Mouse (Mus musculus) heart, adult 18-20 months (tissue): Measurements from ENCODE around the gene Fgfr2. TPM values are rescaled to one million over a fixed set of nuclear protein-coding genes. Genes with fewer than 3 reads are reported as not detected.

ENCODE experiments used
- DNase-seq, 2 experiments: peaks; one replicate each; pipeline ENCODE4 v3.0.0; 2021 to 2022; ENCODE audit warnings: mixed read lengths in 1 of 2
- total RNA-seq, 2 experiments: library from RNA; stranded (reverse); gene quantifications; 2 replicates each; pipeline ENCODE4 v1.2.3; 2021

Fgfr2 gene
- total RNA-seq, 2 experiments from 2014 or later = 1.3 to 2.6 TPM

DNA sequence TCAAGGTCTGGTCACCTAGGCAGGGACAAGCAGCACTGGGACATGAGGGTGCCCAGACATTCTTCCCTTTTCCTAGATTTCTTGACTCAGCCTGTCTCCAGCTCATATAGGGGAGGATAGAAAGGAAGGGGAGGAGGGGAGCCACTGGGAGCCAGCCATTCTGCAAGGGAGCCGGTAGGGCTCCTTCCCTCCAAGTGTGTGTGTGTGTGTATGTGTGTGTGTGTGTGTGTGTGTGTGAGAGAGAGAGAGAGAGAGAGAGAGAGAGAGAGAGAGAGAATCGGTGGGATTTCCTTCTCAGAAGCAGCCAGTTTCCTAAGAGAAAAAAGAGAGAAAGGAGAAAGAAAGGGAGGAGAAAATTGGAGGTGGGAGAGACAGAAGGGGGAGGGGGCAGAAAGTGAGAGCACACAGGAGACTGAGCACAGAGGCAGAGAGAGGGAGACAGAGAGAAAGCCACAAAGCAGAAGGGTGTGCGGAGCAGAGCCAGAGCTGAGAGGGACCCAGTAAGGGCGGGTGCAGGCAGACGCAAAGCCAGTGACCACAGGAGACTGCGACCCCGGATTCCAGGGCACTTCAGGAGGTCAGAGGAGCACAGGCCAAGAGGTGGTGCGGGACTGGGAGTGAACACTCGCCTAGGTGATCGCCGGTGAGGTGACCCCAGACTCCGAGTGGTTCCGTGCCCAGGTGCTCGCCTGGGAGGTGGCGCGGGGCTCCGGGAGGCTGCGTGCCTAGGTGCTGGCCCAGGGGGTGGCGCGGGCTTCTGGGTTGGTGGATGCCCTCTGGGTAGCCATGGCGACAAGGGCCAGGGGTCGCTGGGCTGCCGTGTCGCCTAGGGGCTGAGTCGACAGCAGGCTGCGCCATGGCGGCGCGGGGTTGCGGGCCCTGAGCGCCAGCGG, 1156.9 kb downstream of the Fgfr2 start, which contains the start of gene Gpr26:
Gene Gpr26 (plus strand): TSS at position 438 of the 893 bp plus-strand sequence.
- DNase-seq = no peak

DNA sequence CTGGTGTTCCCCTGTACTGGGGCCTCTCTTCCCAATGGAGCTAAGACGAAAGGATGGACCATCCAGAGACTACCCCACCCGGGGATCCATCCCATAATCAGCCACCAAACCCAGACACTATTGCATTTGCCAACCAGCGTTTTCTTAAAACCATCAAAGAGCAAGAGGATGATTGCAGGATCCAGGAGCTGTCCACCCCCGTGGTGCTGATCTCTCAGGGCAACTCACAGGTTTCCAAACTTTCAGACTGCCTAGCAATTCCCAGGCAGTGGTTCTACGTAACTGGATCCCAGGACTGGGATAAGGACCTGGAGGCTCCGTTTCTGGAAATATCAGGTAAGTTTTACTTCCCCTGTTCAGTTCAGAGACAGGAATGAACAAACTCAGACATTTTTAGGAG, 1162.6 kb downstream of the Fgfr2 start:
- peak in 1 of 2 experiments; percentile 55 for DNase-seq

DNA sequence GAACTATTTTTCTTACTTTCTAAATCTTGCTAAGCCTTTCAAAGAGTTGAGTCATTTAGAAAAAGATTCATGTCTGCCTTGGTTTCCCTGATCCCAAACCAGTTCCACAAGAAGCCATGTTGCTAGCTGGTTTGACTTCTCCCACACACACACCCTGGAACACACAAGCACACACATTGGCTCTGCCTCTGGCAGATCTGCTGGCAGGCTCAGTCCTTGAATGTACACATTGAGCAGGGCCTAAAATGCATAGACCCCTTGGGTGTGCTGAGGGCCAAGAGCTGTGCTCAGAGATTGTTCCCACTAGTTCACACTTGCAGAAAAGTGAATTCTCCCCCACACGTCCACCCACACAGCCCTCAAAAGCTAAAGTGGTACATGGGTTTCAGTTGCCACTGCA, 1164.4 kb downstream of the Fgfr2 start:
- no peak for DNase-seq

GRCm38 (mm10) chr7:131953402-131953801, 1169.7 kb downstream of the Fgfr2 start:
- DNase-seq = no peak

GRCm38 (mm10) chr7:131951131-131951530, 1172.0 kb downstream of the Fgfr2 start:
- no peak for DNase-seq

DNA sequence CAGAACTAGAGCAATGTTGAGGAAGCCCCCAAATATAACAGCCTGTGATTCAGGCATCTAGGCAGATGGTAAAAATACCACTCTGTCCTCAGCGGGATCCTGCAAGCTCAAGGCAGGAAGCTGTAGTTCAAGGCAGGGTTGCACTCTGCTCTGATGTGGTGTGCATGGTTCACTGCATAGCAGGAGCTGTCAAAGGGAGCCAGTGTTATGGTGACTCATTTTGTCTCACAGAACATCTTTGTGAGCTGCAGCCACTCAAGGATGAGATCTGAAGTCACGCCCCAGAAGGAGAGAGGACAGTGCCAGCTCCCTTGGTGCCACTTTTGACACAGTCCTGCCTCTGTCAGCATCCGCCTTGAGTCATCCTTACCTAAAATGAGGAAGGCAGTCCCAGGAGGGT, 1185.5 kb downstream of the Fgfr2 start:
- no peak for DNase-seq

GRCm38 (mm10) chr7:131927288-131928050, 1195.7 kb downstream of the Fgfr2 start:
- no peak for DNase-seq

- DNase-seq = no peak
Observed at GRCm38 (mm10) chr7:131917384-131917783, 1205.8 kb downstream of the Fgfr2 start.

DNA sequence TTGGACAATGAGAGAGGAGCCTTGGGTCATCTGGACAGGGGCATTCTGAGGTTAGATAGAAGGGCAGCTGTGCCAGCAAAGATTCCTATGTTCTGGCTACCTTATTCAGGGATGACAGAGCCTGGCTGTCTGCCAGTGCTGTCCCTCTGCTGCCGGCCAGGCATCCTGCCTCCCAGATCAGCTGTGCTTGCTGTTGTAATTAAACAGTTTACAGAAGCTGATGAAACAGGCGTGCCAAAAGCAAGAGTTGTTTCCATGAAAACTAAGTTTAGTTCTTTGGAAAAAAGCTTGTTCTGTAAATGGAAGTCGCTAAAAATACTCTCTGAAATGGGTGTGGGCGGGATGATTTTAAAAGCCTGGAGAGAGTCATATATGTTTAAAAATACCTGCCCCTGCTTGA, 1213.5 kb downstream of the Fgfr2 start:
- peak in 1 of 2 experiments; percentile 14 for DNase-seq

- DNase-seq = peak in 1 of 2 experiments; percentile 13
Observed at GRCm38 (mm10) chr7:131906499-131907190, 1216.5 kb downstream of the Fgfr2 start.

- DNase-seq = peak; percentile 65 to 79
Observed at GRCm38 (mm10) chr7:131899356-131899755, 1223.8 kb downstream of the Fgfr2 start.

DNA sequence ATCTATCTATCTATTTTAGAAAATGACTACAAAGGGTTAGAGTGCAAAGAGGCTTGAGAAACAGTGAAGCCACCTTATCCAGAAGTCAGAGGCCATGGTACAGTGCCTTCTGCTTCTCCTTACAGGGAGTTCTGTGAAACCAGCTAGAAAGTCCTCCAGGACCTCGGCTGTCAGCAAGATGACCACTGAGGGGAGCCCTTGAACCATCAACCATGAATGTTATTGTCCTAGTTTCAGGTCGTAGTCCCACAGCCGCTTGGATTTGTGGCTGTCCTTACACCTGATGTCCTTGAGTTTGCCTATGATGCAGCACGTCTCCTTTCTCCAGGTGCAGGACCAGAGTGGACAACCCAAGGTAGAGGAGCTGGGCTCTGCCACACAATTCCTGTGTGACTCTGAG, 1225.9 kb downstream of the Fgfr2 start:
- DNase-seq = peak in 1 of 2 experiments; percentile 37

- no peak for DNase-seq
Observed at GRCm38 (mm10) chr7:131882824-131883223, 1240.3 kb downstream of the Fgfr2 start.

DNA sequence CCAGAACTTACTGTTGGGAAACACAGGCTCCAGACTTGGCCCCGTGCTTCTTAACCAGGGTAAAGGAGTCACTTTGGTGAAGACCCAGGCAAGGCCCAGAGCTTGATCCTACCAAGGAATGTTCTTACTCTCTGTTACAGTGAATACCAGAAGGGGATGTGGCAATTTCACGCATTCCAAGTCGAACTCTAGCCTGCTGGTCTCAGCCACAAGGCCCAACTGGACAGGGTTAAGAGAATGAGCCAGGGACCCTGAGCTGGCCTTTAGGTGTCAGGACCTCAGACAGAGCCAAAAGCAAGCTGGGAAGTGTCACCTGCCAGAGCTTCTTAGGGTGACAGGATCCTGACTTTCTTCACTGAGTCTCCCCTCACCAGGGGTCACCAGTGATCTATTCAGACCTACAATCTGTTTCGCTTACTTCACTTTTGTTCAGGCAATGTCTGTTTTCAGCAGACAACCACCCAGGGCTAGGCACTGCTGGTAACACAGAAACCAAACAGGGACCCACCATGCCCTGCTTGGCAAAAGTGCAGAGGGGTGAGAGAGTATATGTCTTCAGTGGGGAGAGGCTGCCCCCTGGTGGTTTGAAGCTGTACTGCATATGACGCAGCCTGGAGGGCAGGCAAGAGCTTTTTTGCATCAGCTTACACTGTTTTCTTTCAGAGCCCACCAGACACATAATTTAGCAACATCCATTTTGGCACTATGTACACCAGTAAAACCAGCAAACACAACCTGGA, 1241.1 kb downstream of the Fgfr2 start:
- peak; percentile 41 to 85 for DNase-seq

DNA sequence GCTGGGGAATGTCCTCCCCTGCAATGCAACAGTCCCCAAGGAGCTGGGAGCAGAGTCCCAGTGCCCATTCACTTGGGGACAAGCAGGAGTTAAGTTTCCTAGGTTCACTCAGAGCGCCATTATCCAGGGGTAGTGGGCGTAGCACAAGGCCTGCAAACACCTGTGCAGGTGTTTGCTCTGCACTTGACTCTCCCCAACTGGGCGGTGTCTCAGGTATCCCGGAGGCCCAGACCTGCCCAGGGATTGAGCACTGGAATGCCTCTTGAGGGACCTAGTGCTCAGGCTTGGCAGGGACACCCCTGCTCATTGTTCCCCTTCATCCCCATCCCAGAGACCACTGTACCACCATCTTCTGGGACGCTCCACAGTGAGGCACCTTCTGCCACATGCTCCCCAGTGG, 1243.0 kb downstream of the Fgfr2 start:
- no peak for DNase-seq

DNA sequence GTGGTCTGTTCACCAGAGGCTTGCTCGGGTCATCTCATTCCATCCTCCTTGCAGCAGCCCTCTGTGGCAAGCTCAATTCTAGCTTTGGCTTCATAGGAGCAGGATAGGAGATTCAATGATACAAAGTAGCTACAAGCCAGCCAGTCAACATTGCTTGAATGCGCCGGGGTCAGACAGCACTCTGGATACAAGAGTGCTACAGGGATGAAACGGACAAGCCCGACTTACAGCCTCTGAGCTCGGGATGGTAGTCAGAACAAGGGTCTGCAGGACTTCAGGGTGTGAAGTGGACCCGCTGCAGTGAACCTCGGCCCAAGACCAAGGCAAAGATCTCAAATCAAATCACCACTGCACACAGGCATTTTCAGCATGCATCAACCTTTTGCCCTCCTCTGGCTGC, 1244.3 kb downstream of the Fgfr2 start:
- DNase-seq = no peak

DNA sequence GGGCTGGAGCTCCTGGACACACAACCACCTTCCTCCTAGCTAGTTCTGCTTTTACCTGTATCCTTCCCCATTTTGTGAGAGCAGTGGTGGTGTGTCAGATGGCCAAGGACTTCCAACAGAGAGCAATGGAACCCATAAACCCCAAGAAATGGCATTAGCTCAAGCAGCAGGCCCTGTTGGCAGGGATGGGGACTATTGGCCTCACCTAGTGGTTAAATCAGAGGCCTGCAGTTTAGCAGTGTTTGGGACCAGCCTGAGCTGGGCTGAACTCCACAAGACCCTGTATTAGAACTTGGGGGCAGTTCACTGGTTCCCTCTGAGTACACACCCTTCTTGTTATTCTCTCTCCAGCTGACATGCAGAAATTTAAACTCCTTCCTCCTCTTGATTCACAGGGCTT, 1262.0 kb downstream of the Fgfr2 start:
- no peak for DNase-seq

- no peak for DNase-seq
Observed at GRCm38 (mm10) chr7:131855641-131856040, 1267.5 kb downstream of the Fgfr2 start.

DNA sequence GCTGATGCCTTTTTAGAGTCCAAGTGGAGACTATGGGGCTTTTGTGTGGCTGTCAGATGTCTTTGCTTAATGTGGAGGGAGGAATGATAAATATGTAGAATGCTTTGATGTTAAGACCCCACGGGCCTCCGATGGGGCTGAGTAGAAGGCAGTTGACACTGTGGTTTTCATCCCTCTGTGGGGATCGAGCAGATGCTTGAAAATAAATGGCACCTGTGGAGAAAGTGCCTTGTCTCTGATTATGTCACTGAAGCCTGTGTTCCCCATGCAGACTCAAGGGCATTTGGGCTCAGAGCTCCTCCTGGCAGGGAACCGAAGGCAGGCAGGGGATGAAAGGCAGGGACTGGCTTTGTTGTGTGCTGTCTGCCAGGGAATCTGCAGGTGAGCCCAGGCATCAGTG, 1272.6 kb downstream of the Fgfr2 start:
- no peak for DNase-seq

GRCm38 (mm10) chr7:131846066-131846905, 1276.9 kb downstream of the Fgfr2 start:
- DNase-seq = no peak

DNA sequence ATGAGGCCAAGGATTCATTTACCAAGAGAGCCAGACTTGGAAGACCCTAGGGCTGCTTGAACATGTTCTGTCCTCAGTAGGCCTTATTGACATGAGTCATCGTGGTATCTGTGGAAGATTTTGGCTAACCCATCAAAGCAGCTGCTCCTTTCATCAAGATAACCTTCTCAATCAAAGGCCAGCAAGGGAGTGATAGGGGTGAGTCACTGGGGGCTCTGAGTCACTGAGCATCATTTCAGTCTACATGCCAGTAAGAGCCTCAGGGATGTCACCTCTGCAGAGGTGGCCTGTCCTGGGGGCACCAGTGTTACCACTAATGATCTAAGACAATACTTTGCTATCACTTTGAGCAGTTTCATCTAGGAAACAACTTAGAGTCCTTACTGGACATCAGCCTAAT, 1292.9 kb downstream of the Fgfr2 start:
- DNase-seq = no peak
